Mouse (Mus musculus) right cerebral cortex, adult 2 months (tissue): ENCODE measurements around the gene Arid1b.

Source experiments
- DNase-seq, 2 experiments: peaks; one replicate each; pipeline ENCODE4 v3.0.0; 2021 to 2022; ENCODE audit warnings: low spot score in 2 of 2

Arid1b gene

GRCm38 (mm10) chr17:5277137-5277871 is 283.2 kb downstream of the Arid1b start:
- DNase-seq = peak in 1 of 2 experiments; percentile 42

- no peak for DNase-seq
These were observed 286.4 kb downstream of the Arid1b start for GRCm38 (mm10) chr17:5280499-5281053.

GRCm38 (mm10) chr17:5284783-5285182 is 290.7 kb downstream of the Arid1b start:
- peak; percentile 49 to 61 for DNase-seq

GRCm38 (mm10) chr17:5285877-5286440 is 291.8 kb downstream of the Arid1b start:
- DNase-seq = peak; percentile 32 to 56

GRCm38 (mm10) chr17:5286571-5287209 is 292.6 kb downstream of the Arid1b start:
- peak; percentile 62 to 64 for DNase-seq

- no peak for DNase-seq
These were observed 293.1 kb downstream of the Arid1b start for GRCm38 (mm10) chr17:5287210-5287591.

GRCm38 (mm10) chr17:5287641-5288040 is 293.5 kb downstream of the Arid1b start:
- peak; percentile 34 to 56 for DNase-seq

GRCm38 (mm10) chr17:5293653-5294584 is 299.8 kb downstream of the Arid1b start:
- no peak for DNase-seq

- peak; percentile 75 to 84 for DNase-seq
These were observed 301.2 kb downstream of the Arid1b start for GRCm38 (mm10) chr17:5295086-5295947.

GRCm38 (mm10) chr17:5295948-5296262 is 301.8 kb downstream of the Arid1b start:
- DNase-seq = no peak

GRCm38 (mm10) chr17:5297491-5297890 is 303.4 kb downstream of the Arid1b start:
- no peak for DNase-seq

GRCm38 (mm10) chr17:5297984-5298383 is 303.9 kb downstream of the Arid1b start:
- no peak for DNase-seq

GRCm38 (mm10) chr17:5298891-5299559 is 304.9 kb downstream of the Arid1b start:
- DNase-seq = no peak

- DNase-seq = no peak
These were observed 309.0 kb downstream of the Arid1b start for GRCm38 (mm10) chr17:5302971-5303746.

- no peak for DNase-seq
These were observed 311.8 kb downstream of the Arid1b start for GRCm38 (mm10) chr17:5305783-5306477.

GRCm38 (mm10) chr17:5309930-5310329 is 315.8 kb downstream of the Arid1b start:
- no peak for DNase-seq

- peak in 1 of 2 experiments; percentile 44 for DNase-seq
These were observed 316.3 kb downstream of the Arid1b start for GRCm38 (mm10) chr17:5310425-5310888.

- DNase-seq = no peak
These were observed 316.9 kb downstream of the Arid1b start for GRCm38 (mm10) chr17:5311062-5311461.

- DNase-seq = no peak
These were observed 318.2 kb downstream of the Arid1b start for GRCm38 (mm10) chr17:5312307-5312706.
